Mouse (Mus musculus) embryonic fibroblast, embryonic 13.5 days (primary cell): ENCODE data around the gene Pced1a. TPM values are rescaled to one million over a fixed set of nuclear protein-coding genes. Genes with fewer than 3 reads are reported as not detected.
A peak's percentile ranks its signal among the peaks of the same experiment; 100 is the strongest.

Experiments used
- H3K27ac ChIP-seq: 2 replicates; pipeline ENCODE4 v1.5.1; 2012; ENCODE audit warnings: low read length, control low read depth, inconsistent platforms; ENCODE audit not compliant: insufficient read depth
- H3K4me1 ChIP-seq: 2 replicates; pipeline ENCODE4 v1.6.1; 2011; ENCODE audit warnings: low read length; ENCODE audit not compliant: control insufficient read depth, insufficient read depth
- H3K4me3 ChIP-seq: 2 replicates; pipeline ENCODE4 v1.5.1; 2011; ENCODE audit warnings: mild to moderate bottlenecking, control low read depth, low read length; ENCODE audit not compliant: insufficient read depth
- CTCF ChIP-seq: IDR thresholded peaks from 2 replicates; pipeline ENCODE4 v1.5.1; 2011; ENCODE audit warnings: mild to moderate bottlenecking, control low read depth, low read length, moderate library complexity, borderline replicate concordance; ENCODE audit not compliant: insufficient read depth
- POLR2A ChIP-seq: IDR thresholded peaks from 2 replicates; pipeline ENCODE4 v1.6.1; 2011; ENCODE audit warnings: low read depth, mild to moderate bottlenecking, control low read depth, low read length, moderate library complexity
- polyA plus RNA-seq: library from polyadenylated mRNA; stranded (reverse); fragments of >200 nt; gene quantifications from 2 replicates; pipeline ENCODE4 v1.2.4, GENCODE M21; 2011; ENCODE audit warnings: low read depth; ENCODE audit not compliant: missing spikeins, insufficient read length

Pced1a gene
- polyA plus RNA-seq, 1 experiment = 15.8 TPM

DNA sequence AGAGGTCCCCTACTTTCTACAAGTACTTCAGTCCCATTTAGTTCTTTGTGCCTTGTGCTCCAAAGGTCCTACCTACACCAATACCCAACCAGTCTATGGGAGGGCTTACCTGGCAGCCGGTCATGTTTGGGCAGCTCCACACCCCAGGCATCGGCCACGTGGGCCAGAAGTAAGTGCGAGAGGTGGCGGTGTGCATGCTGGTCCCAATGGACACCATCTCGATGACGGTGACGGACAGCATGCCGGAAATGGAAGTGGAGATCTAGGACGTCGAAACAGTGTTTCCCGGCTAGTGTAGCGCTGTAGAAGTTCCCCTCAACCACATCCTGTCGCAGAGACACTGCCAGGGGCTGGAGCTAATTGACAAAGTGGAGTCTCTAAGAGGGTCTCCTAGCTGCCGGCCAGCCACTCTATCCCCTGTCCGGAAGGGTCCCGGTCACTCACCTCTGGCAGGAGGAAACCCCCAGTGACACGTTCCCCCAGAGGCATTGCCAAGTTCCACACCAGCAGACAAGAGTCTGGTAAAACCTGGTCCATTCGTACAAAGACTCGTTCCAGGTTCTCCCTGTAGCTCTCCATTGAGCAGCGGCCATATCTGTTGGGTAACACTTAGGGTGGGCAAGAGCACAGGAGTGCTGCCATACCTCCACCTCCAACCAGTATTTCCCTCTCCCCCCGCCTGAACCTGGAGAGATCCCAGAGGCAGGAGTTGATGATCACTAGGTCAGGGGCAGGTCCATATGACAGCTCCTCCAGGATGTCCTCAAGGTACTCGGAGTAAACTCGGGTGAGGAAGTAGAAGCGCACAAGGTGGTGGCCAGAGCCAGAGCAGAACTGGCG lies 2.5 kb downstream of the Pced1a start:
- TF ChIP-seq CTCF = no peak
- H3K27ac ChIP-seq = no peak overlapping the region
- no peak overlapping the region for H3K4me3 ChIP-seq
- H3K4me1 ChIP-seq = no peaks in the 10 kb centered on the region; the same call in 1 of the 2 replicates

- no peak overlapping the region for H3K27ac ChIP-seq
- peaks cover 4% of the 10 kb centered on the region; the same call in 1 of the 2 replicates for H3K4me1 ChIP-seq
- TF ChIP-seq CTCF (no peak), POLR2A (no peak)
- no peak overlapping the region for H3K4me3 ChIP-seq
These were observed 10.2 kb downstream of the Pced1a start for GRCm38 (mm10) chr2:130414094-130414856.

- H3K27ac ChIP-seq = peak overlapping the region; percentile 78
- H3K4me1 ChIP-seq = peaks cover 4% of the 10 kb centered on the region; the same call in 1 of the 2 replicates
- no peak overlapping the region for H3K4me3 ChIP-seq
- no peak for TF ChIP-seq POLR2A
- no peak for TF ChIP-seq CTCF
These were observed 11.7 kb downstream of the Pced1a start for GRCm38 (mm10) chr2:130412775-130413174.

GRCm38 (mm10) chr2:130411558-130412495 lies 12.7 kb downstream of the Pced1a start:
- H3K27ac ChIP-seq = peak overlapping the region; percentile 96
- no peak overlapping the region for H3K4me3 ChIP-seq
- H3K4me1 ChIP-seq = peaks cover 4% of the 10 kb centered on the region; the same call in 1 of the 2 replicates
- TF ChIP-seq POLR2A (no peak), CTCF (peak; percentile 66)

GRCm38 (mm10) chr2:130408194-130408593 lies 16.3 kb downstream of the Pced1a start:
- Histone ChIP-seq H3K27ac (no peak overlapping the region), H3K4me1 (peaks cover 4% of the 10 kb centered on the region; the same call in 1 of the 2 replicates), H3K4me3 (no peak overlapping the region)
- TF ChIP-seq POLR2A = no peak
- no peak for TF ChIP-seq CTCF

- Histone ChIP-seq H3K4me3 (no peak within 1 kb of the TSS), H3K27ac (no peak within 1 kb of the TSS), H3K4me1 (peaks cover under 1% of the 10 kb centered on the region; the same call in 1 of the 2 replicates)
- TF ChIP-seq CTCF (no peak), POLR2A (no peak)
These were observed 18.3 kb downstream of the Pced1a start, which contains the start of gene Tmem239 for GRCm38 (mm10) chr2:130406178-130406577. Tmem239 (plus strand) TSS chr2:130406478.

GRCm38 (mm10) chr2:130404939-130405338 lies 19.6 kb downstream of the Pced1a start, which contains the start of the genes Gm28372 and 1700020A23Rik:
Gm28372 (plus strand) TSS chr2:130405239.
1700020A23Rik (plus strand) TSS chr2:130405259.
- TF ChIP-seq POLR2A (no peak), CTCF (no peak)
- H3K27ac ChIP-seq = no peak within 1 kb of the TSS
- H3K4me3 ChIP-seq = no peak within 1 kb of the TSS
- no peaks in the 10 kb centered on the region for H3K4me1 ChIP-seq

- TF ChIP-seq CTCF = no peak
- H3K4me1 ChIP-seq = peaks cover 2% of the 10 kb centered on the region; the same call in 1 of the 2 replicates
- H3K27ac ChIP-seq = no peak overlapping the region
- no peak overlapping the region for H3K4me3 ChIP-seq
These were observed 22.6 kb downstream of the Pced1a start for GRCm38 (mm10) chr2:130401891-130402290.

GRCm38 (mm10) chr2:130400046-130400445 lies 24.5 kb downstream of the Pced1a start:
- TF ChIP-seq CTCF = no peak
- no peak for TF ChIP-seq POLR2A
- H3K4me3 ChIP-seq = no peak overlapping the region

More at GRCm38 (mm10) chr2:130400046-130400445, 24.5 kb downstream of the Pced1a start:
- H3K4me1 ChIP-seq = peaks cover 2% of the 10 kb centered on the region; the same call in 1 of the 2 replicates
- H3K27ac ChIP-seq = no peak overlapping the region
